Mouse (Mus musculus): ENCODE results near the gene Vars. TPM values are rescaled to one million over a fixed set of nuclear protein-coding genes. Genes with fewer than 3 reads are reported as not detected.
"Not testable (repeated sequence)": the region's sequence is repeated elsewhere in the genome, so short reads cannot be mapped to it uniquely, and the experiment has no call there.

Gene Vars
- polyA plus RNA-seq, 1 experiment from 2014 or later = 123 TPM

- CTCF ChIA-PET = interaction anchor here (0.8 kb wide), 1 partner anchor 35 kb away, joined by 3 read pairs; the partner anchor contains the start of gene Ddah2
- DNase-seq (ENCODE audit: low read depth, low spot score) (no peak), ATAC-seq (no peak)
- POLR2A ChIA-PET = no interaction called here
- TF ChIP-seq CTCF (IDR thresholded peaks at IDR 0.05) = no peak
- in situ Hi-C loops (cut with MboI; ENCODE audit: low pct_unique_long_range_greater_than_20kb) = loop anchor here (5.0 kb wide), 2 partner anchors 38 to 88 kb away; no protein-coding TSS in a partner anchor
- H3K27me3 ChIP-seq = no peaks in the 10 kb centered on the region
Measured at GRCm38 (mm10) chr17:35024261-35024660, 23.5 kb downstream of the Vars start.

- CTCF ChIA-PET = interaction anchor here (0.8 kb wide), 1 partner anchor 35 kb away, joined by 3 read pairs; the partner anchor contains the start of gene Ddah2
- in situ Hi-C loops (cut with MboI; ENCODE audit: low pct_unique_long_range_greater_than_20kb) = loop anchor here (5.0 kb wide), 2 partner anchors 37 to 87 kb away; no protein-coding TSS in a partner anchor
- DNase-seq (ENCODE audit: low read depth, low spot score) (no peak), ATAC-seq (no peak)
- no peak for TF ChIP-seq CTCF (IDR thresholded peaks at IDR 0.05)
- H3K27me3 ChIP-seq = no peaks in the 10 kb centered on the region
- POLR2A ChIA-PET = interaction anchor here (0.7 kb wide), 1 partner anchor 82 kb away, joined by 6 read pairs; no protein-coding TSS in a partner anchor
Measured at GRCm38 (mm10) chr17:35024691-35025488, 24.1 kb downstream of the Vars start.

- in situ Hi-C loops (cut with MboI; ENCODE audit: low pct_unique_long_range_greater_than_20kb) = no loop called here
- H3K27me3 ChIP-seq = no peaks in the 10 kb centered on the region
- ChIA-PET CTCF (no interaction called here), POLR2A (interaction anchor here (0.6 to 0.7 kb wide), 2 partner anchors 16 to 69 kb away, joined by 3 read pairs; no protein-coding TSS in a partner anchor)
- TF ChIP-seq CTCF (IDR thresholded peaks at IDR 0.05) = no peak
- ATAC-seq (no peak), DNase-seq (ENCODE audit: low read depth, low spot score) (no peak)
Measured at GRCm38 (mm10) chr17:35026206-35026605, 25.4 kb downstream of the Vars start.

- no peak for TF ChIP-seq CTCF (IDR thresholded peaks at IDR 0.05)
- CTCF ChIA-PET = interaction anchor here (0.8 to 1.5 kb wide), 2 partner anchors 8 to 11 kb away, joined by 3 read pairs; no protein-coding TSS in a partner anchor
- ATAC-seq (no peak), DNase-seq (ENCODE audit: low read depth, low spot score) (no peak)
- no peaks in the 10 kb centered on the region for H3K27me3 ChIP-seq
- POLR2A ChIA-PET = interaction anchor here (0.8 kb wide), 1 partner anchor 19 kb away, joined by 3 read pairs; the partner anchor contains the start of gene Msh5
- in situ Hi-C loops (cut with MboI; ENCODE audit: low pct_unique_long_range_greater_than_20kb) = no loop called here
Measured at GRCm38 (mm10) chr17:35027277-35028068, 26.7 kb downstream of the Vars start, which contains the start of gene Sapcd1. Gene Sapcd1, minus strand, starts transcription at chr17:35028016.

- H3K27me3 ChIP-seq = no peaks in the 10 kb centered on the region
- in situ Hi-C loops (cut with MboI; ENCODE audit: low pct_unique_long_range_greater_than_20kb) = no loop called here
- DNase-seq (ENCODE audit: low read depth, low spot score) = no peak
- ChIA-PET CTCF (interaction anchor here (0.8 to 1.5 kb wide), 4 partner anchors 9 to 16 kb away, joined by 3 to 5 read pairs (median 3); no protein-coding TSS in a partner anchor), POLR2A (interaction anchor here (0.6 to 0.8 kb wide), 2 partner anchors 9 to 18 kb away, joined by 3 read pairs; partner anchors contain the start of gene Msh5)
- no peak for TF ChIP-seq CTCF (IDR thresholded peaks at IDR 0.05)
- no peak for ATAC-seq
Measured at GRCm38 (mm10) chr17:35028315-35028714, 27.5 kb downstream of the Vars start.

- ChIA-PET POLR2A (interaction anchor here (0.5 to 1.3 kb wide), 5 partner anchors 18 to 153 kb away, joined by 3 to 4 read pairs (median 3); partner anchors contain the start of gene Clic1), CTCF (interaction anchor here (0.9 to 1.5 kb wide), 4 partner anchors 9 to 19 kb away, joined by 3 to 5 read pairs (median 4); partner anchors contain the start of gene Msh5)
- ATAC-seq (no peak), DNase-seq (ENCODE audit: low read depth, low spot score) (no peak)
- no peaks in the 10 kb centered on the region for H3K27me3 ChIP-seq
- in situ Hi-C loops (cut with MboI; ENCODE audit: low pct_unique_long_range_greater_than_20kb) = loop anchor here (5.0 kb wide), 1 partner anchor 57 kb away; the partner anchor contains the start of genes Abhd16a and Ly6g6f
- TF ChIP-seq CTCF (IDR thresholded peaks at IDR 0.05) = no peak
Measured at GRCm38 (mm10) chr17:35029691-35030532, 29.1 kb downstream of the Vars start.

- ATAC-seq (no peak), DNase-seq (ENCODE audit: low read depth, low spot score) (no peak)
- ChIA-PET CTCF (no interaction called here), POLR2A (no interaction called here)
- no peak for TF ChIP-seq CTCF (IDR thresholded peaks at IDR 0.05)
- in situ Hi-C loops (cut with MboI; ENCODE audit: low pct_unique_long_range_greater_than_20kb) = loop anchor here (5.0 kb wide), 1 partner anchor 56 kb away; the partner anchor contains the start of genes Abhd16a and Ly6g6f
- no peaks in the 10 kb centered on the region for H3K27me3 ChIP-seq
Measured at GRCm38 (mm10) chr17:35031272-35031671, 30.5 kb downstream of the Vars start.

- TF ChIP-seq CTCF (IDR thresholded peaks at IDR 0.05) = no peak
- no peaks in the 10 kb centered on the region for H3K27me3 ChIP-seq
- ATAC-seq (no peak), DNase-seq (ENCODE audit: low read depth, low spot score) (no peak)
- in situ Hi-C loops (cut with MboI; ENCODE audit: low pct_unique_long_range_greater_than_20kb) = loop anchor here (5.0 kb wide), 1 partner anchor 55 kb away; the partner anchor contains the start of genes Abhd16a and Ly6g6f
- ChIA-PET CTCF (no interaction called here), POLR2A (no interaction called here)
Measured at GRCm38 (mm10) chr17:35031880-35032279, 31.1 kb downstream of the Vars start.

- no peak for ATAC-seq
- in situ Hi-C loops (cut with MboI; ENCODE audit: low pct_unique_long_range_greater_than_20kb) = loop anchor here (5.0 kb wide), 1 partner anchor 55 kb away; the partner anchor contains the start of genes Abhd16a and Ly6g6f
- H3K27me3 ChIP-seq = no peaks in the 10 kb centered on the region
- TF ChIP-seq CTCF (IDR thresholded peaks at IDR 0.05) = no peak
- POLR2A ChIA-PET = no interaction called here
- DNase-seq (ENCODE audit: low read depth, low spot score) = no peak
- CTCF ChIA-PET = interaction anchor here (0.9 kb wide), 1 partner anchor 10 kb away, joined by 3 read pairs; no protein-coding TSS in a partner anchor
Measured at GRCm38 (mm10) chr17:35032323-35032870, 31.6 kb downstream of the Vars start.

- in situ Hi-C loops (cut with MboI; ENCODE audit: low pct_unique_long_range_greater_than_20kb) = loop anchor here (5.0 kb wide), 1 partner anchor 54 kb away; the partner anchor contains the start of genes Abhd16a and Ly6g6f
- ATAC-seq; DNase-seq (ENCODE audit: low read depth, low spot score); CTCF ChIA-PET; POLR2A ChIA-PET; H3K27me3 ChIP-seq: not testable (repeated sequence)
Measured at GRCm38 (mm10) chr17:35033703-35034102, 32.9 kb downstream of the Vars start.

Measured in Patski (cell line).